Mouse (Mus musculus): ENCODE measurements at regions not wholly inside any gene's neighbourhood (a gene's known extent, or its start where the extent isn't known, plus 50 kb on each side); places are given as distances from the start of the nearest gene placed in this dataset.

DNA sequence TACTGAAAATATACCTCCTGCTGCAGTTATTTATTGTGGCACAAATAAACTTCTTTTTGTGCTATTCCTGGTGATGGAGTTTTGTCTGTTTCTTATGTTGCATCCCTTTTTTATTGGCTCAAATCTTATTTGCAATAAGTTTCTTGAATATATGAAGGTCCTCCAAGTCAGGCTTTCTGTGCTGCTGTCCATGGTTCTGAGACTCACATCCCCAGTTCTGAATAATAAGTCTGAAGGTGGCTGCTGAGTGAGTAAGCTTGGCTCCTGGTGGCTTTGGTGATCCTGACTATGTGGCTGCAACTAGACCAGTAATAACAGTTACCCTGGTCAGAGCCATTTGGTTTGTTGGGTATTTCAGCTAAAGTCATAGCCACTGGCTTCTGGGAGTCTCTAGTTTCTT, 433.6 kb upstream of the Nova1 start:
- ATAC-seq = no peak
- no peak overlapping the region for H3K4me3 ChIP-seq (replicated peaks)
- H3K36me3 ChIP-seq = no peaks in the 10 kb centered on the region
- H3K27ac ChIP-seq = no peak overlapping the region
- H3K9me3 ChIP-seq = no peaks in the 10 kb centered on the region
- H3K9ac ChIP-seq = no peak overlapping the region
- H3K4me1 ChIP-seq (replicated peaks) = no peaks in the 10 kb centered on the region
- no peaks in the 10 kb centered on the region for H3K27me3 ChIP-seq (replicated peaks)
- H3K4me2 ChIP-seq (replicated peaks) = no peak overlapping the region

DNA sequence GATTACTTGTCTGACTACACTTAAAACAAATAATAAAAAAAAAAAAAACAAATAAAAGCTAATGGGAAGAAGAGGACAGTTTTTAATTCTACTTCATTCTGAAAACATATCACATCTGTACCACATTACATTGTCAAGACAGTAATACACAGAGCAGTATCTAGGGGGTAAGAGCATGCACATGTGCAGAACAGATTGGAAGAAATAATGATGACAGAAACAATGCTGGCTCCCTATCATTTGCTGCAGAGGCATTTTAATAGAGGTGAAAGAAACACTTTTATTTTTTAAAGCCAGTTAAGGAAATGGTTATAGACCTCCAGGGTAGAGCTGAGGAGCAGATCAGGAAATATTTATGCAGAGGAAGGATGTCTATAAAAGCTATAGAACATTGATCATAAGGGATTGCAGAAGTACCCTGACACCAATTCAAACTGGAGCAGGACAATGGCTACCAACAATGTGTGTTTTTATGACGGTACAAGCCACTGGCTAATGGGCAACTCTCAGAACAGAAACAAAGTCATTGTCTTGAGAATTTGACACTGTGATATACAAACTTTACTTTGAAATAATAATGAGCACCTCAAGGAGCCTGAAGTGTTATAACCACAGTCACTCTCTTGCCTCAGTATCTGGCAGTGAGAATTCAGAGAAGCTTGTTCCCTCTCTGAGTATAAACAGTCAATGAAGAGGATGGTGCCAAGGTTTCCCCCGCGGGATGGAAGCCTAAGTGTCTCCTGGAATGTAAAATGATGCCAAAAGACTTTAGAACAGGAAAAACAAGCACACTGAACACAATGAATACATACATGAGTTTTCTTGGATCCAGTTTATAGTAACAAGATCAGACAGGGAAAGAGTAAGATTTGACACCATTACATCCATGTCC, 425.1 kb upstream of the Nova1 start:
- H3K4me1 ChIP-seq (replicated peaks) = no peaks in the 10 kb centered on the region
- no peak overlapping the region for H3K9ac ChIP-seq
- H3K36me3 ChIP-seq = no peaks in the 10 kb centered on the region
- WGBS = 63% methylated on average over 3 of the region's 3 CpGs
- no peak for ATAC-seq
- H3K9me3 ChIP-seq = no peaks in the 10 kb centered on the region
- no peak overlapping the region for H3K4me2 ChIP-seq (replicated peaks)
- no peak overlapping the region for H3K4me3 ChIP-seq (replicated peaks)
- no peak overlapping the region for H3K27ac ChIP-seq
- no peaks in the 10 kb centered on the region for H3K27me3 ChIP-seq (replicated peaks)

DNA sequence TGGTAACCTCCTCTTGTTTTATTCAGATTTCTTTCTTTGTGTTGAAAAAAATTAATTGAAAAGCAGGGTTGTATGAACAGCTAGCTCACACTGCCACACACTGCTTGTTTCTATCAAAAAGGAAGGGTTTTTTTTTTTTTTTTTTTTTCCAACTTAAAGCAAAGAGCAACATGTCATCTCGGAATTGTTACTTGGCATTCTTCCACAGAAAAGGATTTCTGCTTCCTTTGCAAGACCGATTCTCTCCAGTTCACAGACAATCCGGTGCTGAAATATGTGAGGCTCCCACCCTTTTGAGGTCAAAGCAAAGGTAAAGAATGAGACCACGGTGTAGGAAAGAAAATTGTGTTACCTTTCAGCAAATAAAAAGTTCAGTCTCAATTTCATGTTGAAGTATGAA, 401.3 kb upstream of the Nova1 start:
- Histone ChIP-seq H3K27ac (no peak overlapping the region), H3K36me3 (no peaks in the 10 kb centered on the region), H3K9ac (no peak overlapping the region), H3K4me3 (replicated peaks) (no peak overlapping the region), H3K4me1 (replicated peaks) (no peaks in the 10 kb centered on the region), H3K9me3 (no peaks in the 10 kb centered on the region), H3K4me2 (replicated peaks) (no peak overlapping the region), H3K27me3 (replicated peaks) (no peaks in the 10 kb centered on the region)
- 44% methylated on average over 4 of the region's 4 CpGs for WGBS
- ATAC-seq = no peak

DNA sequence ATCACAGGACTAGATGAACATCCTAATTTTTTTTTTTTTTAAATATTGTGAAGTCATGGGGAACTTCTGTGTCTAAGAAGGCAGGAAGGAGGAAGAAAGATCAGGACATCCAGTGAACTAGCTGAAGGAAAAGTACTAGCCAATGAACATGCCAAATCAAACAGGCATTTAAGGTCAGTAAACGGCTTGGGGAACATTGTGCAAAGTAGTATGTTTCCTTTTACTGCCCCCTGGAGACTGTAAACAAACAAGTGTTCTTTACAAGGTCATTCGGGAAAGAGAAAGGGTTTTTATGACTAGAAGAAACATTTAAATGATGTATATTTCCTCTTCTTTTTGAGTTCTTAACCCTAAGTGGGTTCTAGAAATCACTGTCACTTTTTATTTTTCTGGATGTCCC, 400.6 kb upstream of the Nova1 start:
- Histone ChIP-seq H3K4me1 (replicated peaks) (no peaks in the 10 kb centered on the region), H3K36me3 (no peaks in the 10 kb centered on the region), H3K9ac (no peak overlapping the region), H3K4me3 (replicated peaks) (no peak overlapping the region), H3K27ac (no peak overlapping the region), H3K27me3 (replicated peaks) (no peaks in the 10 kb centered on the region), H3K4me2 (replicated peaks) (no peak overlapping the region), H3K9me3 (no peaks in the 10 kb centered on the region)
- no peak for ATAC-seq
- WGBS = 39% methylated on average over 2 of the region's 2 CpGs

DNA sequence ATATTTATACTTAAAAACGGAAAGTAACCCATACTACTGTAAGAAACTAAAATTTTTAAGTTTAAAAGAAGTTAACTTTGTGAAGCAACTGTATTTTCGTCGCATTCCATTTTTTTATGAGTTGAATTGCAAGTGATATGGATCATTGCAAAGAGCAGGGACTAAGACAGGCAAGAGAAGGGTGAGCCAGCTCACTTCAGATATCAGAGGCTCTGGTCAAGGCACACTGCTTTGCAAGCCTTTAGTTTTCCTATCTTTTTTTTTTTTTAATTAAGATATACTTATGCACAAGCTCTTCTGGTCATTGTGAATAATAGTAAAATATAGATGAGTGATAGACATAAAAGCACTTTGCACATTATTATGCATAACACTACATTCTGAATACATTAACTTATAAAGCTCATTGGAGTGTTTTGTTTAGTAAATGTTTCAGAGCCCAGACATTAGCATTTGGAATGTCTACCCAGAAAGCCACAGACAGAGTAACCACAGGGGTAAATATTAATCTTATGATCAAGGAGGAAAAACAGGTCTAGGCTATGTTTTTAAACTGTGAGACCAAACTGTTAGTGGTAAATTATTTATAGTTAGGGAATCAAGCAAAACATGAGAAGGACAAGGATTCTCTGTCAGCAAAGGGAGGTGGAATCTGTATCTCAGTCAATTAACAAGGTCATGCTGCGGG, 392.8 kb upstream of the Nova1 start:
- H3K27me3 ChIP-seq (replicated peaks) = no peaks in the 10 kb centered on the region
- H3K27ac ChIP-seq = no peak overlapping the region
- no peaks in the 10 kb centered on the region for H3K4me1 ChIP-seq (replicated peaks)
- no peaks in the 10 kb centered on the region for H3K9me3 ChIP-seq
- H3K4me3 ChIP-seq (replicated peaks) = no peak overlapping the region
- H3K9ac ChIP-seq = no peak overlapping the region
- H3K4me2 ChIP-seq (replicated peaks) = no peak overlapping the region
- 83% methylated on average over 4 of the region's 4 CpGs for WGBS
- H3K36me3 ChIP-seq = no peaks in the 10 kb centered on the region
- no peak for ATAC-seq

DNA sequence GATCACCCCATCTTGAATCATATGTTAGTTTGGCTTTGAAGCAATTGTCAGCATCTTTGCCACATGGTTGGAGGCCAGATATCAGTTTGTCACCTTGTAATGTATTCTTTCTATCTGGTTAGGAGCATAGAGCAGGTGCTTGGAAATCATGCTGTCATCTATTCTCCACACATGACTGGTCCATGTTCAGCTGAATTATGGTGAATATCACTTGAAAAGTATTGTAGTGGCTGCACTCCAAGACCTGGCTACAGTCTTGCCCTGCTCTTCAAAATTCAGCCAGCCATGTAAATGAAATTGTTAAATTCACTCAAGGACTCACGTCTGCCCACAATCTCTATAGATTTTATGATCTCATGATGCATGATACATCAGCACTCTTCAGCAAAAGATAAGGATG, 384.2 kb upstream of the Nova1 start:
- Histone ChIP-seq H3K27ac (no peak overlapping the region), H3K4me2 (replicated peaks) (no peak overlapping the region), H3K4me1 (replicated peaks) (no peaks in the 10 kb centered on the region), H3K4me3 (replicated peaks) (no peak overlapping the region), H3K27me3 (replicated peaks) (no peaks in the 10 kb centered on the region), H3K9me3 (no peaks in the 10 kb centered on the region), H3K9ac (no peak overlapping the region), H3K36me3 (no peaks in the 10 kb centered on the region)
- no peak for ATAC-seq
- 69% methylated on average over 1 of the region's 1 CpGs for WGBS

DNA sequence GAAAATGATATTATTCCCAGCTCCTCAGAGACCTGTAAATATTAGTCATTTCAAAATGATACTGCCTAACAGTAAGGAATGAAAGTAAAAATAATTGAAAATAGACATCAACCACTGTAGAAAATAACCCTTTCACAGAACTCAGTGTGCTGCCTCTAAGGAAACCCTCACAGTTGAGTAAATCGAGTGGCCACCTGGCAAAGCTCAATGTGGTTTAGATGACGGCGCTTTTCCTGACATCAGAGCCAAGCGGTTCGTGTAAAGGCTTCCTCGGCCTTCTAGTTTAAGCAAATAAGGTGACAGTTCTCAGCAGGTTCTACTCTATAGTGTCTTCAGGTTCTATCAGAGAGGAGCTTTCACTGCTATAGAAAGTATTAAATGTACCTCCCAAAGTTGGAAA, 379.9 kb upstream of the Nova1 start:
- Histone ChIP-seq H3K9me3 (no peaks in the 10 kb centered on the region), H3K27ac (no peak overlapping the region), H3K27me3 (replicated peaks) (no peaks in the 10 kb centered on the region), H3K4me3 (replicated peaks) (no peak overlapping the region), H3K4me2 (replicated peaks) (no peak overlapping the region), H3K4me1 (replicated peaks) (no peaks in the 10 kb centered on the region), H3K36me3 (no peaks in the 10 kb centered on the region), H3K9ac (no peak overlapping the region)
- ATAC-seq = no peak
- WGBS = 40% methylated on average over 6 of the region's 6 CpGs

DNA sequence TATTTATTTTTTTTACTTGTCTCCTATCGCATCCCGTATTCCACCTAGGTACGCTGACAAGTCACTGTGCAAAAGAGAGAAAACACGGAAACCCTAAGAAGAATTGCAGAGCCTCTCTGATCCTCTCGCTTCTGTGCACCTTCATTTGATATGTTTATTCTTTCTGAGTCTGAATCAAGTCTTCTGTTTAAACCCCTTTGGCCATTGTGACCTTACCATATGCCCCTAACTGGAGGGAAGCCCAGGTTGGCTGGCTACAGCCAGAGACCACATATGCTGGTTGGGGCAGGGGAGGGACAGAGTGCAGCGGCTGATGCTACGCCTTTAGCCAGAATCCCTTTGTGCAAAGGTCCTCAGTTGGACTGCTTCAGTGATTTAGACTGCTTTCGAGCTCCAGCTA, 346.0 kb upstream of the Nova1 start:
- no peak for ATAC-seq
- WGBS = 51% methylated on average over 8 of the region's 8 CpGs

DNA sequence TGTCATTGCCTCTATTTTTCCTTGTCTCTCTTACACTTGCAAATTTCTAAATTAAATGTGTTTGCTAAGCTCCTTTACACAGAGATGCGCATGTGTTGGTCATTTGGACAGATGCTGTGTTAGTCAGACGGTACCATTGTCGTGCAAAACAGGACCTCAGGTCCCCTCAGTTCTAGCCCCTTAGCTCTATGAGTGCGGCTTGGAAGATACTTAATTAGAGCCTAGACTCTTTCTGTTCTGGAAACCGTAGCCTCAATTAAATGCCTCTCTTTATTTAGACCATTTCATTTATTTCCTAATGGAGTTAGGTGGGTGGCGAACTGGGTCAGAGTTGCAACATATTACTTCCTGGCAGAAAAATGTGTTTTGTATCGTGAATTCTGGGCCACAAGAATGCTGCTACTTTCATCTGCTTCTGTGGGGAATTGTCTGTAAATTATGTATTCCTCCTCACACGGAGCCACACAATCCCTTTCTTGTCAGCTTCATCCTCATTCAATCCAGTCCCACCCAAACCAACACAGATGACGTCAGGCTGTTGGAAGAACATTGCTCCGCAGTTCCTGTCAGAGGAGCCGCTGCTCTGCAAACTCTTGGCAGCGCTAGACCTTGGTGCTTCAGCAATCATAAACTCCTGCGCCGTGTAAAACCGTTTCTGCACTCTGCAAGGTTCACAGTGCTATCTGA, 345.4 kb upstream of the Nova1 start:
- no peaks in the 10 kb centered on the region for H3K36me3 ChIP-seq
- H3K27ac ChIP-seq = no peak overlapping the region
- no peaks in the 10 kb centered on the region for H3K9me3 ChIP-seq
- H3K4me2 ChIP-seq (replicated peaks) = peak overlapping the region; percentile 33; the same call in 1 of the 2 replicates
- WGBS = 27% methylated on average over 15 of the region's 15 CpGs
- no peaks in the 10 kb centered on the region for H3K27me3 ChIP-seq (replicated peaks)
- no peak overlapping the region for H3K9ac ChIP-seq
- no peak overlapping the region for H3K4me3 ChIP-seq (replicated peaks)
- H3K4me1 ChIP-seq (replicated peaks) = 0 out of 2 replicates have a peak, but pooled peaks cover 3% of the 10 kb centered on the region
- ATAC-seq = peak; percentile 61; the same call in 1 of the 2 replicates

More for the DNA sequence above, 346.0 kb upstream of the Nova1 start:
- Histone ChIP-seq H3K36me3 (no peaks in the 10 kb centered on the region), H3K4me3 (replicated peaks) (no peak overlapping the region), H3K27ac (no peak overlapping the region), H3K4me1 (replicated peaks) (0 out of 2 replicates have a peak, but pooled peaks cover 3% of the 10 kb centered on the region), H3K4me2 (replicated peaks) (peak overlapping the region; percentile 33; the same call in 1 of the 2 replicates), H3K9me3 (no peaks in the 10 kb centered on the region), H3K27me3 (replicated peaks) (no peaks in the 10 kb centered on the region), H3K9ac (no peak overlapping the region)

DNA sequence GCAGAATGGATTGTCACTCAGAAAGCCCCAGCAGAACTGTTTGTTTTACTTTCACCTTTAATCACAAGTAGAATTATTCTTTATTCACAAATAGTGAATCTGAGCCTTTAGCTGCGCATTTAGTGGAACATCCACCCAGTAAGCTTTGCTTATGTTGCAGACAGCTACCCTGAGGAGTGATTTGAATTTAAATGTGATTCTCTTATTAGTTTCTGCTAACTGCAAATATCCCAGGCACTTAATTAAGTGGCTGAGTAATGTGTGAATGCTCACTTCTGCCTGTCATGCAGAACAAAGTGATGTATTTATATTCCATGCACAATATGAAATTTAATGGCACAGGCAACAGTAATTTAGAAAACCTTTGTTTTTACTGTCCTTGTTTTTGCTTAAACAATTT, 344.4 kb upstream of the Nova1 start:
- no peak overlapping the region for H3K9ac ChIP-seq
- 0 out of 2 replicates have a peak, but pooled peaks cover 3% of the 10 kb centered on the region for H3K4me1 ChIP-seq (replicated peaks)
- WGBS = 22% methylated on average over 1 of the region's 1 CpGs
- ATAC-seq = no peak
- no peak overlapping the region for H3K4me3 ChIP-seq (replicated peaks)
- H3K27ac ChIP-seq = no peak overlapping the region
- no peaks in the 10 kb centered on the region for H3K36me3 ChIP-seq
- no peaks in the 10 kb centered on the region for H3K27me3 ChIP-seq (replicated peaks)
- no peaks in the 10 kb centered on the region for H3K9me3 ChIP-seq
- H3K4me2 ChIP-seq (replicated peaks) = no peak overlapping the region

DNA sequence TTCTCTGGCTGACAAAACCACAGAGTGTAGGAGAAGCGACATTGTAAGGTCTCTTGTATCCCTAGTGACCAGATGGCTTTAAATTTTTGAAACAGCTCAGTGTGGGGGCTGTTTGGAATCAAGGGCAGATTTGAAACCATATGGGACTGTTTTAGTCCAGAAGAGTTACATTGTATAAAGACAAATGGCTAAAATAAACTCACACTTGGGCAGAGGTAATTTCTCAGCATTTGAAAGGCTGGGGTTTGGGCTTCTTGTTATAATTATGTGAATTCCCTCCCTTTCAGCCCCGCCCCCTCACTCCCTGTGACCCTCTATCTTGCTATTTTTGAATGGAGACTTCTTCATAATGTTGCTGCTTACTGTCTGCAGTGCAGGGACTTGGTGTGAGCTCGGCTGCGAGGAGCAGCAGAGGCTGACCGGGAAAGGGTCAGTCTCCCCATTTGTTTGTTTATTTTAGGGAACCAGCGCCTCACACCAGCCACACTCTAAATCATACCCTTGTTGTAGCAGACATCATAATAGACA, 344.0 kb upstream of the Nova1 start:
- Histone ChIP-seq H3K36me3 (no peaks in the 10 kb centered on the region), H3K27me3 (replicated peaks) (no peaks in the 10 kb centered on the region), H3K9me3 (no peaks in the 10 kb centered on the region), H3K27ac (no peak overlapping the region), H3K9ac (no peak overlapping the region), H3K4me3 (replicated peaks) (no peak overlapping the region), H3K4me1 (replicated peaks) (0 out of 2 replicates have a peak, but pooled peaks cover 3% of the 10 kb centered on the region), H3K4me2 (replicated peaks) (no peak overlapping the region)
- ATAC-seq = 0 out of 2 replicates have a peak, but pooled peaks have one; percentile 31
- 14% methylated on average over 6 of the region's 6 CpGs for WGBS

DNA sequence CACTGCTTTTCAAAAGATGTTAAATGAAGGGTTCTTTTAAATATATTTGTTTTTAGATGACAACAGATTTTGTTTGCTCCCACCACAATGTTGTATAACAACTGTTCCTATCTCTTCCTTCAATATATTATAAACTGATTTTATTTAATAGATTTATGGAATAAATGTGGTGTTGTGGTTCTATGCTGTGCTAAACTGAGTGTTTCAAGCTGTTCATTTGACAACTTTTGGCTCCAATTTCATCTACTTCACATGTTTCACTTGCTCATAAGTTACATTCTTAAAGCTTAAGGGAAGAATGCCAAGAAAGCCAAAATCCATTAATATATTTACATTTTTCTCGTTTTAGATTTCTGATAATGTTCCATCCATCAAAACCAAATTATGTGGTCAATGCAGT, 341.9 kb upstream of the Nova1 start:
- Histone ChIP-seq H3K36me3 (no peaks in the 10 kb centered on the region), H3K4me2 (replicated peaks) (no peak overlapping the region), H3K4me1 (replicated peaks) (0 out of 2 replicates have a peak, but pooled peaks cover 3% of the 10 kb centered on the region), H3K9me3 (no peaks in the 10 kb centered on the region), H3K9ac (no peak overlapping the region), H3K27me3 (replicated peaks) (no peaks in the 10 kb centered on the region), H3K27ac (no peak overlapping the region), H3K4me3 (replicated peaks) (no peak overlapping the region)
- no peak for ATAC-seq
- WGBS = 43% methylated on average over 1 of the region's 1 CpGs

Measured in intestine, embryonic 15.5 days (tissue).